Mouse (Mus musculus) layer of hippocampus, postnatal 14 days (tissue): Measurements from ENCODE around the gene Mapkap1. TPM values are rescaled to one million over a fixed set of nuclear protein-coding genes. Genes with fewer than 3 reads are reported as not detected.

Source experiments
- total RNA-seq, 2 experiments: library from RNA; stranded (reverse); gene quantifications; 2 replicates each; pipeline ENCODE4 v1.2.3; 2021

The Mapkap1 gene
- total RNA-seq, 2 experiments from 2014 or later = 65.2 to 76.9 TPM

Other genes with a start within 250 kb of the Mapkap1 start
- gene Pbx3, start 33.6 kb upstream of the Mapkap1 start, total RNA-seq = 1 to 10 TPM; 6.3 to 9.3 TPM